Mouse (Mus musculus) neural tube, embryonic 14.5 days (tissue): Measurements from ENCODE around the gene B3gntl1. TPM values are rescaled to one million over a fixed set of nuclear protein-coding genes. Genes with fewer than 3 reads are reported as not detected.

Experiments used
- ATAC-seq: fragments of 200-750 bp; cut with Nextera tagmentation; 2 replicates; pipeline ENCODE4 v1.8.0; 2017; ENCODE audit warnings: low read depth, mild to moderate bottlenecking, moderate TSS enrichment, moderate library complexity
- H3K27ac ChIP-seq: fragments of 300-500 bp; sonication (generic); 2 replicates; pipeline ENCODE4 v1.5.1; 2014; ENCODE audit warnings: low read depth, mild to moderate bottlenecking, control low read depth, low read length, moderate library complexity, mixed read lengths
- H3K27me3 ChIP-seq: fragments of 300-500 bp; sonication (generic); 2 replicates; pipeline ENCODE4 v1.6.1; 2014; ENCODE audit warnings: low read length; ENCODE audit not compliant: control insufficient read depth, insufficient read depth
- H3K36me3 ChIP-seq: fragments of 300-500 bp; sonication (generic); 2 replicates; pipeline ENCODE4 v1.6.1; 2014; ENCODE audit warnings: low read length, mixed read lengths; ENCODE audit not compliant: control insufficient read depth, insufficient read depth
- H3K4me1 ChIP-seq: fragments of 300-500 bp; sonication (generic); 2 replicates; pipeline ENCODE4 v1.6.1; 2014; ENCODE audit warnings: low read length; ENCODE audit not compliant: control insufficient read depth, insufficient read depth
- H3K4me2 ChIP-seq: fragments of 300-500 bp; sonication (generic); 2 replicates; pipeline ENCODE4 v1.6.1; 2014; ENCODE audit warnings: mild to moderate bottlenecking, low read depth, low read length, control low read depth
- H3K4me3 ChIP-seq: fragments of 300-500 bp; sonication (generic); 2 replicates; pipeline ENCODE4 v1.5.1; 2014; ENCODE audit warnings: low read depth, low read length, control low read depth, mixed read lengths
- H3K9ac ChIP-seq: fragments of 300-500 bp; sonication (generic); replicated peaks from 2 replicates; pipeline ENCODE4 v1.6.1; 2014; ENCODE audit warnings: low read depth, mild to moderate bottlenecking, control low read depth, low read length, mixed read lengths
- H3K9me3 ChIP-seq: fragments of 300-500 bp; sonication (generic); 2 replicates; pipeline ENCODE4 v1.6.1; 2016; ENCODE audit warnings: low read length; ENCODE audit not compliant: control insufficient read depth
- WGBS: fragments of 180-500 bp; shearing (Covaris S2); extraction: QIAGEN DNeasy Blood & Tissue Kit; methylation state at CpG from one replicate; pipeline ENCODE4 v1.1.7; 2014; 5-methylcytosine and 5-hydroxymethylcytosine counted together
- polyA plus RNA-seq: library from polyadenylated mRNA; unstranded; fragments of >200 nt; fragmentation: Nextera tagmentation; extraction: Ambion mirVana; gene quantifications from 2 replicates; pipeline ENCODE4 v1.2.1, GENCODE M21; 2014

Gene B3gntl1
- polyA plus RNA-seq, 1 experiment from 2014 or later = 6.1 TPM

GRCm38 (mm10) chr11:121616501-121616900 lies 56.5 kb downstream of the B3gntl1 start:
- ATAC-seq = no peak
- H3K27ac ChIP-seq = no peak overlapping the region
- H3K4me1 ChIP-seq = no peaks in the 10 kb centered on the region
- no peak overlapping the region for H3K4me3 ChIP-seq
- H3K9ac ChIP-seq = no peak overlapping the region
- no peak overlapping the region for H3K4me2 ChIP-seq
- H3K36me3 ChIP-seq = peaks cover 42% of the 10 kb centered on the region
- H3K27me3 ChIP-seq = no peaks in the 10 kb centered on the region
- H3K9me3 ChIP-seq = no peaks in the 10 kb centered on the region

- Histone ChIP-seq H3K27ac (no peak overlapping the region), H3K9ac (no peak overlapping the region), H3K4me3 (no peak overlapping the region), H3K4me1 (no peaks in the 10 kb centered on the region), H3K27me3 (no peaks in the 10 kb centered on the region), H3K4me2 (no peak overlapping the region), H3K36me3 (peaks cover 42% of the 10 kb centered on the region), H3K9me3 (no peaks in the 10 kb centered on the region)
- no peak for ATAC-seq
- 89% methylated on average over 3 of the region's 3 CpGs for WGBS
Observed at GRCm38 (mm10) chr11:121615961-121616485, 56.9 kb downstream of the B3gntl1 start.

- no peak overlapping the region for H3K4me2 ChIP-seq
- no peak overlapping the region for H3K4me3 ChIP-seq
- no peaks in the 10 kb centered on the region for H3K27me3 ChIP-seq
- H3K36me3 ChIP-seq = peaks cover 30% of the 10 kb centered on the region
- no peaks in the 10 kb centered on the region for H3K4me1 ChIP-seq
- no peaks in the 10 kb centered on the region for H3K9me3 ChIP-seq
- H3K9ac ChIP-seq = no peak overlapping the region
- no peak overlapping the region for H3K27ac ChIP-seq
- no peak for ATAC-seq
Observed at GRCm38 (mm10) chr11:121610976-121611375, 62.0 kb downstream of the B3gntl1 start.

- H3K4me3 ChIP-seq = no peak overlapping the region
- H3K4me1 ChIP-seq = no peaks in the 10 kb centered on the region
- peaks cover 51% of the 10 kb centered on the region for H3K36me3 ChIP-seq
- H3K4me2 ChIP-seq = no peak overlapping the region
- no peak overlapping the region for H3K27ac ChIP-seq
- no peaks in the 10 kb centered on the region for H3K27me3 ChIP-seq
- H3K9ac ChIP-seq = no peak overlapping the region
- no peaks in the 10 kb centered on the region for H3K9me3 ChIP-seq
- 95% methylated on average over 6 of the region's 6 CpGs for WGBS
- ATAC-seq = no peak
Observed at GRCm38 (mm10) chr11:121605604-121606003, 67.3 kb downstream of the B3gntl1 start.

- H3K9ac ChIP-seq = no peak overlapping the region
- H3K4me3 ChIP-seq = no peak overlapping the region
- H3K36me3 ChIP-seq = peaks cover 41% of the 10 kb centered on the region
- no peaks in the 10 kb centered on the region for H3K4me1 ChIP-seq
- H3K27me3 ChIP-seq = no peaks in the 10 kb centered on the region
- no peak overlapping the region for H3K4me2 ChIP-seq
- H3K9me3 ChIP-seq = no peaks in the 10 kb centered on the region
- ATAC-seq = no peak
- no peak overlapping the region for H3K27ac ChIP-seq
- WGBS = 96% methylated on average over 3 of the region's 3 CpGs
Observed at GRCm38 (mm10) chr11:121601422-121601821, 71.5 kb downstream of the B3gntl1 start.

GRCm38 (mm10) chr11:121597254-121597653 lies 75.7 kb downstream of the B3gntl1 start:
- no peaks in the 10 kb centered on the region for H3K4me1 ChIP-seq
- WGBS = 91% methylated on average over 6 of the region's 6 CpGs
- peaks cover 16% of the 10 kb centered on the region for H3K36me3 ChIP-seq
- no peak overlapping the region for H3K9ac ChIP-seq
- no peak for ATAC-seq
- H3K4me3 ChIP-seq = no peak overlapping the region
- H3K9me3 ChIP-seq = no peaks in the 10 kb centered on the region
- H3K27ac ChIP-seq = no peak overlapping the region
- H3K4me2 ChIP-seq = no peak overlapping the region
- H3K27me3 ChIP-seq = no peaks in the 10 kb centered on the region

- no peaks in the 10 kb centered on the region for H3K9me3 ChIP-seq
- H3K4me3 ChIP-seq = no peak overlapping the region
- H3K9ac ChIP-seq = no peak overlapping the region
- no peak overlapping the region for H3K4me2 ChIP-seq
- peaks cover 9% of the 10 kb centered on the region for H3K36me3 ChIP-seq
- no peak overlapping the region for H3K27ac ChIP-seq
- no peak for ATAC-seq
- H3K4me1 ChIP-seq = no peaks in the 10 kb centered on the region
- no peaks in the 10 kb centered on the region for H3K27me3 ChIP-seq
Observed at GRCm38 (mm10) chr11:121581856-121582255, 91.1 kb downstream of the B3gntl1 start.

Other genes with a start within 250 kb of the B3gntl1 start
- 6.4 and 8.1 TPM in 2 replicates for gene Fn3k, start 238.2 kb downstream of the B3gntl1 start, polyA plus RNA-seq
- gene Tbcd, start 221.2 kb downstream of the B3gntl1 start, polyA plus RNA-seq = 39.2 and 58.4 TPM in 2 replicates
- gene Zfp750, start 153.8 kb downstream of the B3gntl1 start, polyA plus RNA-seq = 0.32 and 0.49 TPM in 2 replicates
- gene Metrnl, start 28.4 kb upstream of the B3gntl1 start, polyA plus RNA-seq = 21.1 and 21.5 TPM in 2 replicates
- 0.13 TPM in 1 of 2 replicates, not detected in the other for gene Ptchd3, start 157.1 kb upstream of the B3gntl1 start, polyA plus RNA-seq